In the genomic region with DNA sequence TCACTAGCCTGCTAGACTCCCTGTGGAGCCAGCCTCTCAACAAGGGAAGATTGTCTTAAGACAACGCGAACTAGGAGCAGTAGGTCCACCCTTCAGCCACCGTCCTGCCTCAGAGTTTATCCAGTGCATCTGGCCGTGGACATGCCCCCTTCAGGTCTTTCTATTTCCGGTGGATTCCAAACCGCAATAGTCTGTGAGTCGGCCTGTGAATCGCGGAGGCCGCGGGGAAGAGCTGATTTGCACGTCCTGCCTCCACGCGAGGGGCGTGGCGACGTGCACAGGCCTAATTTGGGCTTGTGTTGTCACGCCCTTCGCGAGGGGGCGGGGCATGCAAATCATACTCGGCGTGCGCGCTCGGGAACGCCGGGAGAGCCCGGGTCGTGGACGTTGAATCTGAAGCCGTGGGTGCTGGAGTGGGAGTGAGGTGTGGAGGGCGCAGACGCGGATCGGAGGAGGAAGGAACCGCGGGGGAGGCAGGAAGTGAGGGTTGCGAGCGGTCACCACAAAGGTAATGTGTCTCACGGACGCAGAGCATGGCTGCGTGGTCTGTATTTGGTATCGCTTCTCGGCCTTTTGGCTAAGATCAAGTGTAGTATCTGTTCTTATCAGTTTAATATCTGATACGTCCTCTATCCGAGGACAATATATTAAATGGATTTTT, we compare ENCODE assay signal across 8 mouse cellular contexts. TPM values are rescaled to one million over a fixed set of nuclear protein-coding genes. Genes with fewer than 3 reads are reported as not detected.
A peak's percentile ranks its signal among the peaks of the same experiment; 100 is the strongest.
DNase-seq lines count a peak whose midpoint lies in the region; ATAC-seq lines count a peak whose summit lies in the region.

No protein-coding gene starts in this region.

- DNase-seq in ZHBTc4 (ENCODE audit: low read depth, low spot score) = peak; percentile 100
- DNase-seq in gastrocnemius, adult 8-10 months (ENCODE audit: low spot score in 2 of 2) = peak; percentile 94 to 97
- DNase-seq in induced T-regulatory cell, adult 2 months (ENCODE audit: low read depth) = peak; percentile 99
- DNase-seq in left cerebral cortex, adult 9 months (ENCODE audit: low spot score in 2 of 2) = peak; percentile 87 to 96
- DNase-seq in right cerebral cortex, postnatal 14 days = peak; percentile 96
- DNase-seq in urinary bladder, postnatal 36 days (ENCODE audit: low spot score in 2 of 2) = peak; percentile 94 to 96

- ATAC-seq in common myeloid progenitor, adult 5-6 weeks (replicated peaks; ENCODE audit: low read depth, poor library complexity, severe bottlenecking) = peak; percentile 90
- peak; percentile 80 for ATAC-seq in megakaryocyte progenitor cell, adult 5-6 weeks (replicated peaks; ENCODE audit: poor library complexity)

RNA-seq across cellular contexts. Expression of gene Mreg, which starts 31.7 kb away (rescaled TPM):
- total RNA-seq in common myeloid progenitor, adult 5-6 weeks (2017) = 0.05 TPM in 1 of 2 replicates, not detected in the other
- 10 to 100 TPM; 35.8 to 50.4 (median 44.8) TPM for total RNA-seq in gastrocnemius, adult 8-10 months (2022)
- total RNA-seq in megakaryocyte progenitor cell, adult 5-6 weeks (2015) = 1.3 TPM in 2 replicates
- total RNA-seq in megakaryocyte progenitor cell, adult 5-6 weeks (2017) = 1.6 and 2.5 TPM in 2 replicates

RNA-seq across cellular contexts. Expression of gene Pecr, which starts 40.3 kb away (rescaled TPM):
- 3.0 and 17.4 TPM in 2 replicates for total RNA-seq in common myeloid progenitor, adult 5-6 weeks (2017)
- total RNA-seq in gastrocnemius, adult 8-10 months (2022) = 10 to 100 TPM; 14.3 to 17.5 (median 15.7) TPM
- total RNA-seq in megakaryocyte progenitor cell, adult 5-6 weeks (2015) = 18.4 and 24.3 TPM in 2 replicates
- total RNA-seq in megakaryocyte progenitor cell, adult 5-6 weeks (2017) = 13.0 and 13.3 TPM in 2 replicates

RNA-seq across cellular contexts. Expression of gene Tmem169, which starts 40.4 kb away (rescaled TPM):
- not detected in 2 replicates for total RNA-seq in common myeloid progenitor, adult 5-6 weeks (2017)
- total RNA-seq in gastrocnemius, adult 8-10 months (2022) = not detected
- total RNA-seq in megakaryocyte progenitor cell, adult 5-6 weeks (2015) = not detected in 2 replicates
- total RNA-seq in megakaryocyte progenitor cell, adult 5-6 weeks (2017) = not detected in 2 replicates

Comparison
In these comparisons a context has a peak if more than half of its experiments do, and no peak if none do; other contexts are left out.
1. Peak in every context shown above with its lines: DNase-seq and ATAC-seq.
2. RNA of gene Mreg, which starts 31.7 kb away (total RNA-seq): 35.8 to 50.4 TPM in gastrocnemius, adult 8-10 months; 1.3 to 2.5 TPM in megakaryocyte progenitor cell, adult 5-6 weeks and 0.05 TPM in common myeloid progenitor, adult 5-6 weeks; every median in the first group is over 10 times any median in the second.